Mouse (Mus musculus) kidney, embryonic 15.5 days (tissue): ENCODE data around the gene Immp2l. TPM values are rescaled to one million over a fixed set of nuclear protein-coding genes. Genes with fewer than 3 reads are reported as not detected.
A peak's percentile ranks its signal among the peaks of the same experiment; 100 is the strongest.
"Not testable (repeated sequence)": the region's sequence is repeated elsewhere in the genome, so short reads cannot be mapped to it uniquely, and the experiment has no call there.

Experiments used
- ATAC-seq: fragments of 200-750 bp; cut with Nextera tagmentation; replicated peaks from 2 replicates; pipeline ENCODE4 v1.8.0; 2017; ENCODE audit warnings: moderate TSS enrichment; ENCODE audit not compliant: low FRiP score
- H3K27ac ChIP-seq: fragments of 300-500 bp; sonication (generic); 2 replicates; pipeline ENCODE4 v1.5.1; 2015; ENCODE audit warnings: mild to moderate bottlenecking, inconsistent platforms
- H3K27me3 ChIP-seq: fragments of 300-500 bp; sonication (generic); 2 replicates; pipeline ENCODE4 v1.6.1; 2015; ENCODE audit warnings: inconsistent platforms
- H3K36me3 ChIP-seq: fragments of 300-500 bp; sonication (generic); 2 replicates; pipeline ENCODE4 v1.6.1; 2015; ENCODE audit warnings: inconsistent platforms
- H3K4me1 ChIP-seq: fragments of 300-500 bp; sonication (generic); 2 replicates; pipeline ENCODE4 v1.6.1; 2015; ENCODE audit warnings: inconsistent platforms
- H3K4me2 ChIP-seq: fragments of 300-500 bp; sonication (generic); 2 replicates; pipeline ENCODE4 v1.6.1; 2015; ENCODE audit warnings: moderate library complexity, mild to moderate bottlenecking, inconsistent platforms
- H3K4me3 ChIP-seq: fragments of 300-500 bp; sonication (generic); replicated peaks from 2 replicates; pipeline ENCODE4 v1.5.1; 2015; ENCODE audit warnings: mild to moderate bottlenecking, inconsistent platforms
- H3K9ac ChIP-seq: fragments of 300-500 bp; sonication (generic); 2 replicates; pipeline ENCODE4 v1.6.1; 2015; ENCODE audit warnings: mild to moderate bottlenecking, inconsistent platforms
- H3K9me3 ChIP-seq: fragments of 300-500 bp; sonication (generic); replicated peaks from 2 replicates; pipeline ENCODE4 v1.6.1; 2016; ENCODE audit warnings: inconsistent platforms
- WGBS: fragments of 180-500 bp; shearing (Covaris S2); methylation state at CpG from one replicate; pipeline ENCODE4 v1.1.7; 2015; ENCODE audit warnings: mixed read lengths; 5-methylcytosine and 5-hydroxymethylcytosine counted together
- polyA plus RNA-seq: library from polyadenylated mRNA; unstranded; fragments of >200 nt; fragmentation: Nextera tagmentation; extraction: Ambion mirVana; gene quantifications from 2 replicates; pipeline ENCODE4 v1.2.1, GENCODE M21; 2015

Immp2l gene
- polyA plus RNA-seq: 8.6 and 8.9 TPM in 2 replicates

GRCm38 (mm10) chr12:41023511-41024421, at the start of gene Immp2l:
TSS of gene Immp2l (plus strand) at chr12:41024090.
- Histone ChIP-seq H3K9me3 (no peaks in the 10 kb centered on the region), H3K36me3 (no peaks in the 10 kb centered on the region), H3K4me3 (peak within 1 kb of the TSS; percentile 71), H3K9ac (peak within 1 kb of the TSS; percentile 72), H3K4me1 (peaks cover 5% of the 10 kb centered on the region; the same call in 1 of the 2 replicates), H3K4me2 (peak within 1 kb of the TSS; percentile 88), H3K27ac (peak within 1 kb of the TSS; percentile 51; the same call in 1 of the 2 replicates), H3K27me3 (no peaks in the 10 kb centered on the region)
- WGBS: 2% methylated on average over 67 of the region's 68 CpGs
- ATAC-seq: peak; percentile 99

GRCm38 (mm10) chr12:40978719-40979500, 45.0 kb upstream of the Immp2l start:
- ATAC-seq: no peak
- H3K36me3 ChIP-seq: no peaks in the 10 kb centered on the region
- no peaks in the 10 kb centered on the region for H3K9me3 ChIP-seq
- H3K9ac ChIP-seq: no peak overlapping the region
- H3K4me2 ChIP-seq: no peak overlapping the region
- WGBS: 88% methylated on average over 2 of the region's 2 CpGs
- H3K4me1 ChIP-seq: no peaks in the 10 kb centered on the region
- no peaks in the 10 kb centered on the region for H3K27me3 ChIP-seq
- H3K27ac ChIP-seq: no peak overlapping the region
- H3K4me3 ChIP-seq: no peak overlapping the region

GRCm38 (mm10) chr12:40979716-40980115, 44.2 kb upstream of the Immp2l start:
- no peak for ATAC-seq
- 89% methylated on average over 4 of the region's 4 CpGs for WGBS

GRCm38 (mm10) chr12:40980160-40980559, 43.7 kb upstream of the Immp2l start:
- WGBS: 82% methylated on average over 3 of the region's 3 CpGs
- Histone ChIP-seq H3K9ac (no peak overlapping the region), H3K4me2 (no peak overlapping the region), H3K27me3 (no peaks in the 10 kb centered on the region), H3K27ac (no peak overlapping the region), H3K4me1 (no peaks in the 10 kb centered on the region), H3K9me3 (no peaks in the 10 kb centered on the region), H3K36me3 (no peaks in the 10 kb centered on the region), H3K4me3 (no peak overlapping the region)
- ATAC-seq: no peak

More at GRCm38 (mm10) chr12:40979716-40980115, 44.2 kb upstream of the Immp2l start:
- Histone ChIP-seq H3K27ac (no peak overlapping the region), H3K4me1 (no peaks in the 10 kb centered on the region), H3K36me3 (no peaks in the 10 kb centered on the region), H3K9ac (no peak overlapping the region), H3K4me3 (no peak overlapping the region), H3K4me2 (no peak overlapping the region), H3K27me3 (no peaks in the 10 kb centered on the region), H3K9me3 (no peaks in the 10 kb centered on the region)

- no peak overlapping the region for H3K27ac ChIP-seq
- no peak overlapping the region for H3K4me2 ChIP-seq
- WGBS: 74% methylated on average over 1 of the region's 1 CpGs
- H3K9me3 ChIP-seq: no peaks in the 10 kb centered on the region
- ATAC-seq: no peak
- no peak overlapping the region for H3K9ac ChIP-seq
- H3K4me3 ChIP-seq: no peak overlapping the region
- H3K36me3 ChIP-seq: no peaks in the 10 kb centered on the region
- no peaks in the 10 kb centered on the region for H3K27me3 ChIP-seq
- no peaks in the 10 kb centered on the region for H3K4me1 ChIP-seq
Measured at GRCm38 (mm10) chr12:40983021-40983420, 40.9 kb upstream of the Immp2l start.

GRCm38 (mm10) chr12:40984735-40985134, 39.2 kb upstream of the Immp2l start:
- H3K36me3 ChIP-seq: no peaks in the 10 kb centered on the region
- 32% methylated on average over 4 of the region's 4 CpGs for WGBS

GRCm38 (mm10) chr12:40985791-40986190, 38.1 kb upstream of the Immp2l start:
- Histone ChIP-seq H3K9ac (no peak overlapping the region), H3K9me3 (no peaks in the 10 kb centered on the region), H3K4me2 (no peak overlapping the region), H3K27ac (no peak overlapping the region), H3K27me3 (no peaks in the 10 kb centered on the region), H3K4me1 (no peaks in the 10 kb centered on the region), H3K36me3 (no peaks in the 10 kb centered on the region), H3K4me3 (no peak overlapping the region)
- WGBS: 74% methylated on average over 4 of the region's 4 CpGs
- ATAC-seq: no peak

More at GRCm38 (mm10) chr12:40984735-40985134, 39.2 kb upstream of the Immp2l start:
- Histone ChIP-seq H3K9me3 (no peaks in the 10 kb centered on the region), H3K4me2 (no peak overlapping the region), H3K4me3 (no peak overlapping the region), H3K27ac (no peak overlapping the region), H3K4me1 (no peaks in the 10 kb centered on the region), H3K9ac (no peak overlapping the region), H3K27me3 (no peaks in the 10 kb centered on the region)
- no peak for ATAC-seq

GRCm38 (mm10) chr12:40988311-40989065, 35.4 kb upstream of the Immp2l start:
- H3K27me3 ChIP-seq: no peaks in the 10 kb centered on the region
- 89% methylated on average over 9 of the region's 9 CpGs for WGBS
- H3K9ac ChIP-seq: no peak overlapping the region
- ATAC-seq: no peak
- no peak overlapping the region for H3K4me3 ChIP-seq
- no peaks in the 10 kb centered on the region for H3K9me3 ChIP-seq
- no peaks in the 10 kb centered on the region for H3K36me3 ChIP-seq
- H3K4me2 ChIP-seq: no peak overlapping the region
- no peak overlapping the region for H3K27ac ChIP-seq
- no peaks in the 10 kb centered on the region for H3K4me1 ChIP-seq

GRCm38 (mm10) chr12:40991647-40992046, 32.2 kb upstream of the Immp2l start:
- ATAC-seq: no peak
- Histone ChIP-seq H3K4me1 (no peaks in the 10 kb centered on the region), H3K9ac (no peak overlapping the region), H3K27me3 (no peaks in the 10 kb centered on the region), H3K4me2 (no peak overlapping the region), H3K4me3 (no peak overlapping the region), H3K36me3 (no peaks in the 10 kb centered on the region), H3K27ac (no peak overlapping the region), H3K9me3 (no peaks in the 10 kb centered on the region)
- WGBS: 91% methylated on average over 4 of the region's 4 CpGs

- H3K4me3 ChIP-seq, H3K36me3 ChIP-seq, H3K9me3 ChIP-seq, H3K27me3 ChIP-seq, H3K4me1 ChIP-seq, H3K9ac ChIP-seq, H3K27ac ChIP-seq, H3K4me2 ChIP-seq, ATAC-seq: not testable (repeated sequence)
- WGBS: 67% methylated on average over 1 of the region's 1 CpGs
Measured at GRCm38 (mm10) chr12:40992237-40992636, 31.7 kb upstream of the Immp2l start.

- no peaks in the 10 kb centered on the region for H3K36me3 ChIP-seq
- WGBS: 89% methylated on average over 2 of the region's 2 CpGs
- H3K4me1 ChIP-seq: no peaks in the 10 kb centered on the region
- H3K4me3 ChIP-seq: no peak overlapping the region
- ATAC-seq: no peak
- no peak overlapping the region for H3K9ac ChIP-seq
- no peak overlapping the region for H3K27ac ChIP-seq
- H3K27me3 ChIP-seq: no peaks in the 10 kb centered on the region
- no peaks in the 10 kb centered on the region for H3K9me3 ChIP-seq
- no peak overlapping the region for H3K4me2 ChIP-seq
Measured at GRCm38 (mm10) chr12:40994846-40995245, 29.0 kb upstream of the Immp2l start.
